Mouse (Mus musculus) kidney, adult 2 months (tissue): ENCODE results near the gene Ncoa1.

Experiments used
- CTCF ChIP-seq: fragments of 200-500 bp; conservative IDR thresholded peaks from 2 replicates; pipeline ENCODE4 v1.5.1; 2011; ENCODE audit warnings: low read depth, mild to moderate bottlenecking, control low read depth, low read length, moderate library complexity, mixed read lengths; ENCODE audit not compliant: insufficient read depth, insufficient read length
- POLR2A ChIP-seq: fragments of 200-500 bp; IDR thresholded peaks from one replicate; pipeline ENCODE4 v1.6.1; 2011; ENCODE audit warnings: low read depth, low read length, control low read depth

DNA sequence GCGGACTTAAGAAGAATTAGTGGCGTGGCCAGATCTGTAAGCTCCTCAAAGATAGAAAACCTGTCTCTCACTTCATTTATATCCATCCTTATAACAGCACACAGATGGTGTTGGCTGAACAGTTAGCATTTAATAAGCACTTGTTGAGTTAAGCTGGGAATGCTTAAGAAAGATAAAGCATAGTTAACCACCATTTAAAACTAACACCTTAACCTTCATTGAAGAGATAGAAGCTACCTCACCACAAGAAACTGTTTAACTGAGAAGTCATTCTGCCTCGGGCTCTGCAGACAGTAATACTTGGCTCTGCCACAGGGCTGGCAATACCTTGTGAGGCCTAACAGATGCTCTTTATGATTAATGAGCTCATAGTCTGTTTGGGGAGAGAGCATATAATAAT lies 134.9 kb downstream of the Ncoa1 start:
- no peak for TF ChIP-seq POLR2A
- no peak for TF ChIP-seq CTCF
